Mouse (Mus musculus) left cerebral cortex, postnatal 25 days (tissue): Measurements from ENCODE around the gene Tmem132d. TPM values are rescaled to one million over a fixed set of nuclear protein-coding genes. Genes with fewer than 3 reads are reported as not detected.

Experiments used
- DNase-seq, 2 experiments: peaks; one replicate each; pipeline ENCODE4 v3.0.0; 2022; ENCODE audit warnings: low spot score in 2 of 2, mixed read lengths in 1 of 2
- intact Hi-C: fragments of 180-260 bp; cut with DNase I; formaldehyde crosslinking; loops from one replicate; pipeline ENCODE4 v1.15.1; 2025
- total RNA-seq, 2 experiments: library from RNA; stranded (reverse); gene quantifications; 2 replicates each; pipeline ENCODE4 v1.2.3; 2021

Gene Tmem132d
- total RNA-seq, 2 experiments from 2014 or later = 49.4 to 59.1 TPM

DNA sequence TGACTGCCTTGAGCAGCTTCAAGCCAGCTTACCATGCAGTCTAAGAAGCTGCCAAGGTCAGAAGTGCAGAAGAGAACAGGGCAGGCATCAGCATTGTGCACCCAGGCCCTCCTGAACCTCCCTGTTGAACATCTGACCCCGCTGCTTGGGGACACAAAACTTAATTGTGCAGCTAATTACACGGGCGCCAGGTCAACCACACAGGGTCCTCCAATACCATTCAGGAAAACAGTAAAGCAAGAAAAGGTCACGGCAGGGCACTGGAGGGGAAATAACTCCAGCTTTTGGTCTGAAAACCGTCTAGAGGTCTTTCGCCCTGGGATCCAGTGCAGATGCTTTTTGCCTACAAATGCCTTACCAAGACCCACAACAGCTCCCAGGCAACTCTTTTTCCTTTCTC lies 159.6 kb downstream of the Tmem132d start:
- intact Hi-C loops = no loop called here
- DNase-seq = no peak

DNA sequence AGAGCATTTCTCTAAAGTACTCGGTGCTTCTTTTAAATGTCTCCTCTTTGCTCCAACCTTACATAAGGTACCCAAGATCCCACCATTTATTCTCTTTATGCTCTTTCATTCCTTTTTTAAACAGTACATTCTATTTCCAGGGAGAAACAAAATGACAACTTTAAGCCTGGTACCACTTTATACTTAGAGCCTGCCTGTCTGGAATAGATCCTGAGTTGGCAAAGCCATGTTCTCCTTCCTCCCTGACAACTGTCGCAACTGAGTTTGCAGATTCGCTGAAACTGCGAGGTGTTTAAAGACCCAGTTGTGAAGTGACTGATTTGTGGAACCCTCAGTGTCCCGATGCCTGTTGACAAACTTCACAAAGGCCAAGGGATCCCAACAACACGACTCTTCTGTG lies 165.5 kb downstream of the Tmem132d start:
- intact Hi-C loops = loop anchor here (2.0 to 10.0 kb wide), 4 partner anchors 97 to 265 kb away; partner anchors contain the start of gene Tmem132d
- DNase-seq = peak in 1 of 2 experiments; percentile 85

DNA sequence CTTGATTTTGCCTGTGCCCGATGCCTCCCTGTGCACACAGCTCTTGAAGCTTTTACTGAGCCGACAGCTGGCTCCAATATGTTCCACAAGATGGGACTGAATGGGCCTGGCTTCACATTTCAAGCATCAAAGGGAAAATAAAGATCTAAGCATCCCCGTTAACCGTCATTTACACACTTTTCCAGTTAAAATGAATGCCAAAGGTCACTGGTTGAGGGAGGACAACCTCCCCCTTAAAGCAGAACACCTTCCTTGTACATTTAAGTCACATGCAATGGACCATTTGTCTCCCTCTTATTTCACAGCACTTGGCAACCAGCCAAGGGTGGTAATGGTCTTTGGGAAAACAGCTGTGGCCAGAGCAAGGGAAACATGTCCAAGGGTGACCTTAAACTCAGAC lies 188.7 kb downstream of the Tmem132d start:
- intact Hi-C loops = no loop called here
- no peak for DNase-seq

DNA sequence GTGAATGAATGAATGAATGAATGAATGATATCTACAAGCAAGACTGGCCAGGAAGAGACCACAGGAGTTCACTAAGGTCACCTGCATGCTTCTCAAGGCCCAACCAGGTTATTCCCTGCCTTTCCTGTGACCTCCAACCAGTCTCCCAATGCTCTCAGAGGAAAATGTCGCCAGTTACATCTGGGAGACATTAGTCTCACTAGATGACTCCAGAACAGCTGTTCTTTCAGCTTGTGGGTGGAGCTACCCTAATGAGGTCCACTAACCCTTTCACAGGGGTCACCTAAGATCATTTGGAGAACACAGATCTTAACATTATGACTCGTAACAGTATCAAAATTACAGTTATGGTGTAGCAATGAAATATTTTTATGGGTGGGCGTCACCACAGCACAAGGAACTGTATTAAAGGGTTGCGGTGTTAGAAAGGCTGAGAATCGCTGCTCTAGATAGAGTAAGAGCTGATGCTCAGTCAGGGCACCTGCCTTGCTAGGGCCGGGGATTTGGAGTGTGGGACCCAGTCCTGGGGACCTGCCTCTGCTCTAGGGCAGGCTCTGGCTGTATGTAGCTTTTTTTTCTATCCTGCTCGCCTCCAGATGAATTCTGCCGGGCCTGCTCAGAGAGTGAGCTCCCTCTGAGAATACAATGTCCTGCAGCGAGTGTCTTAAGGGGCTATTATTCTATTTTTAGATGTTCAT lies 196.1 kb downstream of the Tmem132d start:
- intact Hi-C loops = no loop called here
- no peak for DNase-seq

DNA sequence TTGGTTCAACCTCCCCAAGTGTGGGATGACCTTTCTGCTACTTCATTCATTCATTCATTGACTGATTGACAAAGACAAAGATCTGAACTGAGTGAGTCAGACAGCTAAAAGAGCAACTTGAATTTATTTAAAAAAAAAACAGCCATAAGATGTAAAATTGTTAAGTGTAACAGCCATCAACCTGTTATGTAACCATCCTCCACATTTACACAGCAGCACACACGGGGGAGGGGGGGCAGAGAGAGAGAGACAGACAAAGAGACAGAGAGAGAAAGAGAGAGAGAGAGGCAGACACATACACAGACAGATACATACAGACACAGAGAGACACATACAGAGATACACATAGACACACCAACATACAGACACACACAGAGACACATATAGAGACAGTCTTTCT lies 197.3 kb downstream of the Tmem132d start:
- intact Hi-C loops = no loop called here

GRCm38 (mm10) chr5:128233101-128233500 lies 199.8 kb downstream of the Tmem132d start:
- no peak for DNase-seq
- intact Hi-C loops = no loop called here

More for the DNA sequence above, 197.3 kb downstream of the Tmem132d start:
- DNase-seq = peak in 1 of 2 experiments; percentile 50

GRCm38 (mm10) chr5:128218281-128218680 lies 214.6 kb downstream of the Tmem132d start:
- intact Hi-C loops = no loop called here
- DNase-seq = no peak

GRCm38 (mm10) chr5:128211125-128211524 lies 221.8 kb downstream of the Tmem132d start:
- intact Hi-C loops = no loop called here
- peak in 1 of 2 experiments; percentile 61 for DNase-seq

GRCm38 (mm10) chr5:128205716-128206115 lies 227.2 kb downstream of the Tmem132d start:
- intact Hi-C loops = loop anchor here (2.0 to 10.0 kb wide), 2 partner anchors 61 to 251 kb away; no protein-coding TSS in a partner anchor
- no peak for DNase-seq

GRCm38 (mm10) chr5:128204685-128205320 lies 228.1 kb downstream of the Tmem132d start:
- DNase-seq = peak; percentile 35 to 45
- intact Hi-C loops = loop anchor here (2.0 to 10.0 kb wide), 2 partner anchors 60 to 250 kb away; no protein-coding TSS in a partner anchor

GRCm38 (mm10) chr5:128203879-128204581 lies 228.8 kb downstream of the Tmem132d start:
- intact Hi-C loops = loop anchor here (2.0 to 10.0 kb wide), 2 partner anchors 59 to 249 kb away; no protein-coding TSS in a partner anchor
- peak in 1 of 2 experiments; percentile 52 for DNase-seq

- intact Hi-C loops = no loop called here
- no peak for DNase-seq
Measured at GRCm38 (mm10) chr5:128194106-128194505, 238.8 kb downstream of the Tmem132d start.

GRCm38 (mm10) chr5:128192485-128193055 lies 240.3 kb downstream of the Tmem132d start:
- intact Hi-C loops = no loop called here
- no peak for DNase-seq

- intact Hi-C loops = no loop called here
- no peak for DNase-seq
Measured at GRCm38 (mm10) chr5:128191710-128192109, 241.2 kb downstream of the Tmem132d start.

DNA sequence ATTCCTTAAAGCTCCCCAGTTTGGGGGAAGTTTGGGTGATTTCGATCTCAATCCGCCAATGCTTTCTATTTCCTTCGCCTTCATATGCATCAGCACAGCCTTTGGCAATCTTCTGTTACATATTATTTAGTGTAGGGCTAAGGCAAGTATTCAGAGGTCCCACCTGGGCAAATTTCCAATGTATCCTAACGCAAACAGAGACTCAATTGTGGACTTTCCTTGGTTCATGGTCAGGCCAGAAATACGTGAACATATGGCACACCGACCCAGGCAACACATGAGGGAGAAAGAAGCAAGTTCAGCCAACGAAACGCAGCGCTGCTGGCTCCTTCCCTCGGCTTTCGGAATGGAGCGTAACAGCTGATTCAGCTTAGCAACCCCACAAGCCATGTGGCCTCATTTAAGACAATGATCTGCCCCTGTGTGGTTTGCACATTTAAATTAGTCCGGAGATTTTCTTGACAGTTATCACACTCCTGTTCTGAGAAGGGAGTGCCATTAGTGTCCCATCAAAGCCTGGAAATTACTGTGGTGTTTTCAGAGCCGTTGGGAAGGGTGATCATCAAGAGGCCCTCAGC lies 242.5 kb downstream of the Tmem132d start:
- DNase-seq = no peak
- intact Hi-C loops = no loop called here

GRCm38 (mm10) chr5:128176234-128176633 lies 256.6 kb downstream of the Tmem132d start:
- DNase-seq = no peak
- intact Hi-C loops = no loop called here

DNA sequence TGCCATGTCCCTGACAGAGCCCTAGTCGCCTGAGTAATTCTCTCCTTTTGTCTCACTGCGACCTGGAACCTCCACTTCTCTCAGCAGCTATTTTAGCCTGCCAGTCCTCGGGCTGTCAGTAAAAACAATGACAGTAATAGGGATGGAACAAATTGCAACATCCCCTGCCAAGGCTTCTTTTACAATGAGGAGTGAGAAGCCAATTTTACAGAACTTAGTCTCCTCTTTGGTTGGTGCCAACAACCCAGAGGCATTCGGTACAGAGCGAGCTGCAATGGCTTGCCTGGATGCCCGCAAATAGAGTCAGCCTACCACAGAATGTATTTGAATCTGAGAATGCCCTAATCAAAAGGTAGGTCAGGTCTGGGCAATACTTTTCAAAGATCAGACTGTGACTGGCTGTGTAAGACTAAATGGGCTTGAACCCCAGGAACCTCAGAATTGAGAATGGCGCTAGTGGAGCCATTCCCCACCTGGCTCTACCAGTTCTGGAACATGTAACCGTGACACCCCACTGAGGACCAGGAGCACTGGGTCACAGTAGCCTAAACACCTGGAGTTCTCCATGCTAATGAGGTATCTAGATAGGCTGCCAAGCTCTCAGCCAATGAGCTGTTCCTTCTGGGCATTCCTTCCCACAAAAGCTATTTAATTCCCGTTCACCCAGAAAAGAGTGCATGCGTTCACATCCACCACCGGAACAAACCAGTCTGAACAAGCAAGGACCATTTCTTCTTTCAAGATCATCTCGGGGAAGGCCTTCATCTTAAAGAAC lies 273.8 kb downstream of the Tmem132d start:
- intact Hi-C loops = no loop called here
- DNase-seq = peak in 1 of 2 experiments; percentile 13

DNA sequence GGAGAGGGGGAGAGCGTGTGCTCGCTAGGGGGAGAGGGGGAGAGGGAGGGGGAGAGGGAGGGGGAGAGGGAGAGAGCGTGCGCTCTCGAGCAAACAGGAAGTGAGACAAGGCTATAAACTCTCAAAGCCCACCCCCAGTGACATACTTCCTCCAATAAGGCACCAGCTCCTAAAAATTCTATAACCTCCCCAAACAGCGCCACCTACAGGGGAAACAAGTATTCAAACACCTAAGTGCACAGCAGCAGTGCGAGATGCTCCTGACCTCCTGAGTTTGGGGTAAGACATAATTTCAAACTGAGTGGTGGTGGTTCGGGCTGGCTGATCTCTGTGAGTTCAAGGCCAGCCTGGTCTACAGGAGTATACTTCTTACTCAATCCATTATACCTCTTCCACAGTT lies 281.4 kb downstream of the Tmem132d start:
- no peak for DNase-seq
- intact Hi-C loops = no loop called here
